In the genomic region with DNA sequence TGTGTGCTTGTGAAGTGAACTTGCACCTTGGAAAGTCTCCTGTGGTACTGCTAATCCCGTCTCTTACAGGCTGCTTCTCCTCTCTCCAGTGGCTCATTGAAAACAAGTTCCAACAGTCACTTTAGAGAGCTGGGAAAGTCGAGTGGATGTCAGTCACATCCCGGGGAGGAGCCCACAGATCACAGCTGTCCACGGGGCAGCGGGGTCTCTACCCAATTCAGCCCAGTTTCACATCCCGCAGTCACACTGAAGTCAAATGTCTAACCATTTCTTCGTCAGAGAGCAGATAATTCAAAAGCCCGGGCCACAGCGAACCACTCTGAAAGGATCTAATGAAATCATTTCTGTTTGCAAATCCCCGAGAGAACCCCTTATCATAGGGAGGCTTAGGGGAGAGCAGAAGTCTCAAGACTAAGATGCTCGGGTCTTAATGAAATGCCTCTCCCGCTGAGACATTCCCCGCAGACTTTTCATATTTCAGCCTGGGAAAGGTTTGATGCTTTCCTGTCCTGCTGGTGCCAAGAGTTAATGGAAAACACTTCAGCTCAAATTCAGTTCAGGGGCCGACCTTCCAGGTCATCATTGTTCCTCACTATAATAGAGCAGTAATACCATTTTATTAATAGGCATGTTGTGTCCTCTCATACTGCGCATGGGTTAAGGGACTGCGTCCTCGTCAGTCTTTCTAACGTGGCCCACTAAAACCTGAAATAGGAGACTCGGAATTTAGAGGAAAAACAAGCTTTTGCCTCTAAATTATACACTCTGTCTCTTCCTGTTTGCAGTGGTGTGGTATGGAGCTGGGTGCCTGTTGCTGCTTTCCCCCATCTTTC, we compare ENCODE assay signal across 11 mouse cellular contexts. TPM values are rescaled to one million over a fixed set of nuclear protein-coding genes. Genes with fewer than 3 reads are reported as not detected.
A peak's percentile ranks its signal among the peaks of the same experiment; 100 is the strongest.
DNase-seq lines count a peak whose midpoint lies in the region; ATAC-seq and TF ChIP-seq lines count a peak whose summit lies in the region.
"Had no signal": no experiment of that assay in that cellular context is flagged by ENCODE, and none has a peak within 500 bp of the region (broad histone marks: within the 10 kb centered on the region; RNA-seq: fewer than 3 reads in every experiment).

No protein-coding gene starts in this region.

- no peaks in the 10 kb centered on the region for H3K27me3 ChIP-seq in neural tube, embryonic 11.5 days (ENCODE audit: control insufficient read depth, insufficient read depth, low read length)
- no peaks in the 10 kb centered on the region for H3K27me3 ChIP-seq in forebrain, embryonic 15.5 days
- no peaks in the 10 kb centered on the region for H3K27me3 ChIP-seq in limb, embryonic 14.5 days (ENCODE audit: control insufficient read depth, insufficient read depth, low read length)

- no peak for ATAC-seq in neural tube, embryonic 11.5 days (ENCODE audit: insufficient read depth, low FRiP score, low TSS enrichment)
- ATAC-seq in forebrain, embryonic 15.5 days (replicated peaks) = no peak
- no peak for ATAC-seq in limb, embryonic 14.5 days (ENCODE audit: low FRiP score, low read depth)
- ATAC-seq: intestine, embryonic 15.5 days had no signal

- H3K9ac ChIP-seq in neural tube, embryonic 11.5 days (ENCODE audit: low read length) = no peak overlapping the region
- H3K9ac ChIP-seq in forebrain, embryonic 15.5 days (replicated peaks) = no peak overlapping the region
- H3K9ac ChIP-seq in limb, embryonic 14.5 days (ENCODE audit: low read depth, low read length, severe bottlenecking) = 0 out of 2 replicates have a peak overlapping the region, but pooled peaks have one; percentile 14
- H3K9ac ChIP-seq: intestine, embryonic 15.5 days had no signal

- H3K9me3 ChIP-seq in neural tube, embryonic 11.5 days (ENCODE audit: control insufficient read depth, low read length) = peaks cover 11% of the 10 kb centered on the region; the same call in 1 of the 2 replicates
- H3K9me3 ChIP-seq in forebrain, embryonic 15.5 days = 0 out of 2 replicates have a peak, but pooled peaks cover 8% of the 10 kb centered on the region
- H3K9me3 ChIP-seq in limb, embryonic 14.5 days (ENCODE audit: control insufficient read depth, low read length) = peaks cover 7% of the 10 kb centered on the region; the same call in 1 of the 2 replicates
- H3K9me3 ChIP-seq: intestine, embryonic 15.5 days had no signal

- peaks cover 4% of the 10 kb centered on the region; the same call in 1 of the 2 replicates for H3K4me1 ChIP-seq in neural tube, embryonic 11.5 days (ENCODE audit: control insufficient read depth, insufficient read depth, low read length)
- H3K4me1 ChIP-seq in forebrain, embryonic 15.5 days = peaks cover 6% of the 10 kb centered on the region
- H3K4me1 ChIP-seq in limb, embryonic 14.5 days (ENCODE audit: control insufficient read depth, insufficient read depth, low read length) = peaks cover 11% of the 10 kb centered on the region
- H3K4me1 ChIP-seq: intestine, embryonic 15.5 days had no signal

- 29% methylated on average over 19 of the region's 19 CpGs for WGBS in neural tube, embryonic 11.5 days
- 11% methylated on average over 19 of the region's 19 CpGs for WGBS in forebrain, embryonic 15.5 days
- WGBS in limb, embryonic 14.5 days = 18% methylated on average over 19 of the region's 19 CpGs

- H3K36me3 ChIP-seq in neural tube, embryonic 11.5 days (ENCODE audit: control insufficient read depth, insufficient read depth, low read length) = no peaks in the 10 kb centered on the region; the same call in 1 of the 2 replicates
- no peaks in the 10 kb centered on the region for H3K36me3 ChIP-seq in forebrain, embryonic 15.5 days
- no peaks in the 10 kb centered on the region for H3K36me3 ChIP-seq in limb, embryonic 14.5 days (ENCODE audit: control insufficient read depth, insufficient read depth, low read length)
- H3K36me3 ChIP-seq: intestine, embryonic 15.5 days had no signal

- TF ChIP-seq POLR2A in limb, embryonic 14.5 days (IDR thresholded peaks at IDR 0.05; ENCODE audit: borderline replicate concordance, extremely low read depth, insufficient read depth, insufficient read length) = no peak

- H3K4me2 ChIP-seq in neural tube, embryonic 11.5 days (ENCODE audit: low read depth) = no peak overlapping the region
- H3K4me2 ChIP-seq in forebrain, embryonic 15.5 days (replicated peaks) = 0 out of 2 replicates have a peak overlapping the region, but pooled peaks have one; percentile 5
- peak overlapping the region; percentile 10; the same call in 1 of the 2 replicates for H3K4me2 ChIP-seq in limb, embryonic 14.5 days (replicated peaks; ENCODE audit: low read depth, low read length, severe bottlenecking)
- H3K4me2 ChIP-seq: intestine, embryonic 15.5 days; liver, embryonic 11.5 days had no signal

- 0 out of 2 replicates have a peak overlapping the region, but pooled peaks have one; percentile 46 for H3K27ac ChIP-seq in neural tube, embryonic 11.5 days (ENCODE audit: low read depth, low read length)
- no peak overlapping the region for H3K27ac ChIP-seq in forebrain, embryonic 15.5 days (replicated peaks)
- H3K27ac ChIP-seq in limb, embryonic 14.5 days (replicated peaks; ENCODE audit: low read depth, low read length) = peak overlapping the region; percentile 30; the same call in 1 of the 2 replicates
- H3K27ac ChIP-seq: intestine, embryonic 15.5 days had no signal

- no peak overlapping the region for H3K4me3 ChIP-seq in neural tube, embryonic 11.5 days (ENCODE audit: low read depth, low read length)
- no peak overlapping the region for H3K4me3 ChIP-seq in forebrain, embryonic 15.5 days
- no peak overlapping the region for H3K4me3 ChIP-seq in limb, embryonic 14.5 days (replicated peaks; ENCODE audit: low read length)
- H3K4me3 ChIP-seq: intestine, embryonic 15.5 days had no signal

- peak; percentile 30 for DNase-seq in neural tube, embryonic 11.5 days (ENCODE audit: low spot score)
- no peak for DNase-seq in neural tube, embryonic 10.5 days (ENCODE audit: extremely low spot score, low spot score)
- DNase-seq in limb, embryonic 14.5 days (ENCODE audit: low spot score) = peak; percentile 33
- no peak for DNase-seq in testis, postnatal 14 days (ENCODE audit: low spot score)
- no peak for DNase-seq in urinary bladder, postnatal 14 days (ENCODE audit: low spot score)
- no peak for DNase-seq in urinary bladder, postnatal 25 days (ENCODE audit: low spot score)
- DNase-seq: cerebellum, postnatal 36 days; layer of hippocampus, adult 9-11 months had no signal

RNA-seq across cellular contexts. Expression of a gene that starts 20.7 kb away (rescaled TPM):
- polyA plus RNA-seq in neural tube, embryonic 11.5 days (2014; fragmentation: Nextera tagmentation; extraction: Ambion mirVana) = 168 and 192 TPM in 2 replicates
- polyA plus RNA-seq in forebrain, embryonic 15.5 days (2015; fragmentation: Nextera tagmentation; extraction: Ambion mirVana) = 37.8 and 44.9 TPM in 2 replicates
- 385 and 686 TPM in 2 replicates for polyA plus RNA-seq in limb, embryonic 14.5 days (2012; rRNA removed)
- 406 and 517 TPM in 2 replicates for polyA plus RNA-seq in limb, embryonic 14.5 days (2014; fragmentation: Nextera tagmentation; extraction: Ambion mirVana)

Comparison
In these comparisons a context has a peak if more than half of its experiments do, and no peak if none do; other contexts are left out.
1. DNase-seq: peak in neural tube, embryonic 11.5 days (single experiment) and limb, embryonic 14.5 days (single experiment); none in neural tube, embryonic 10.5 days (single experiment), testis, postnatal 14 days (single experiment), urinary bladder, postnatal 14 days (single experiment) and urinary bladder, postnatal 25 days (single experiment).